Mouse (Mus musculus): ENCODE data around the gene Dcps. TPM values are rescaled to one million over a fixed set of nuclear protein-coding genes. Genes with fewer than 3 reads are reported as not detected.

Dcps gene
- polyA plus RNA-seq, 1 experiment from 2014 or later, result 26.1 TPM

GRCm38 (mm10) chr9:35166144-35166797 lies 9.6 kb downstream of the Dcps start:
- Histone ChIP-seq H3K4me3 (ENCODE audit: low read depth, low read length) (no peak overlapping the region), H3K27ac (ENCODE audit: low read depth, low read length) (no peak overlapping the region), H3K36me3 (ENCODE audit: control insufficient read depth, insufficient read depth) (peaks cover 8% of the 10 kb centered on the region), H3K9ac (ENCODE audit: low read depth, low read length) (no peak overlapping the region), H3K4me1 (replicated peaks; ENCODE audit: control insufficient read depth, insufficient read depth, low read length) (no peaks in the 10 kb centered on the region; the same call in 1 of the 2 replicates), H3K9me3 (ENCODE audit: control insufficient read depth) (no peaks in the 10 kb centered on the region), H3K27me3 (replicated peaks; ENCODE audit: control insufficient read depth, insufficient read depth, low read length) (no peaks in the 10 kb centered on the region), H3K4me2 (replicated peaks; ENCODE audit: low read depth) (no peak overlapping the region)
- 11% methylated on average over 3 of the region's 3 CpGs for WGBS
- peak; percentile 75 for TF ChIP-seq CTCF (IDR thresholded peaks at IDR 0.05; ENCODE audit: low read depth)
- ATAC-seq, result peak; percentile 42; the same call in 1 of the 2 replicates

- Histone ChIP-seq H3K4me2 (replicated peaks; ENCODE audit: low read depth) (no peak overlapping the region), H3K27me3 (replicated peaks; ENCODE audit: control insufficient read depth, insufficient read depth, low read length) (no peaks in the 10 kb centered on the region), H3K9ac (ENCODE audit: low read depth, low read length) (no peak overlapping the region), H3K4me1 (replicated peaks; ENCODE audit: control insufficient read depth, insufficient read depth, low read length) (no peaks in the 10 kb centered on the region; the same call in 1 of the 2 replicates), H3K36me3 (ENCODE audit: control insufficient read depth, insufficient read depth) (no peaks in the 10 kb centered on the region), H3K4me3 (ENCODE audit: low read depth, low read length) (no peak overlapping the region), H3K27ac (ENCODE audit: low read depth, low read length) (no peak overlapping the region), H3K9me3 (ENCODE audit: control insufficient read depth) (no peaks in the 10 kb centered on the region)
- no peak for TF ChIP-seq CTCF (IDR thresholded peaks at IDR 0.05; ENCODE audit: low read depth)
- ATAC-seq, result peak; percentile 72
- 24% methylated on average over 5 of the region's 5 CpGs for WGBS
These were observed 11.6 kb downstream of the Dcps start for GRCm38 (mm10) chr9:35164142-35164874.

GRCm38 (mm10) chr9:35163011-35163690 lies 12.7 kb downstream of the Dcps start:
- Histone ChIP-seq H3K27me3 (replicated peaks; ENCODE audit: control insufficient read depth, insufficient read depth, low read length) (no peaks in the 10 kb centered on the region), H3K9me3 (ENCODE audit: control insufficient read depth) (no peaks in the 10 kb centered on the region), H3K36me3 (ENCODE audit: control insufficient read depth, insufficient read depth) (no peaks in the 10 kb centered on the region), H3K27ac (ENCODE audit: low read depth, low read length) (no peak overlapping the region), H3K4me3 (ENCODE audit: low read depth, low read length) (no peak overlapping the region), H3K9ac (ENCODE audit: low read depth, low read length) (no peak overlapping the region), H3K4me1 (replicated peaks; ENCODE audit: control insufficient read depth, insufficient read depth, low read length) (no peaks in the 10 kb centered on the region; the same call in 1 of the 2 replicates), H3K4me2 (replicated peaks; ENCODE audit: low read depth) (no peak overlapping the region)
- no peak for TF ChIP-seq CTCF (IDR thresholded peaks at IDR 0.05; ENCODE audit: low read depth)
- WGBS, result 84% methylated on average over 11 of the region's 11 CpGs
- no peak for ATAC-seq

- no peak for ATAC-seq
- Histone ChIP-seq H3K4me3 (ENCODE audit: low read depth, low read length) (no peak overlapping the region), H3K9me3 (ENCODE audit: control insufficient read depth) (no peaks in the 10 kb centered on the region), H3K4me1 (replicated peaks; ENCODE audit: control insufficient read depth, insufficient read depth, low read length) (no peaks in the 10 kb centered on the region; the same call in 1 of the 2 replicates), H3K36me3 (ENCODE audit: control insufficient read depth, insufficient read depth) (no peaks in the 10 kb centered on the region), H3K9ac (ENCODE audit: low read depth, low read length) (no peak overlapping the region), H3K27ac (ENCODE audit: low read depth, low read length) (no peak overlapping the region), H3K27me3 (replicated peaks; ENCODE audit: control insufficient read depth, insufficient read depth, low read length) (no peaks in the 10 kb centered on the region), H3K4me2 (replicated peaks; ENCODE audit: low read depth) (no peak overlapping the region)
- WGBS, result 71% methylated on average over 7 of the region's 7 CpGs
- TF ChIP-seq CTCF (IDR thresholded peaks at IDR 0.05; ENCODE audit: low read depth), result no peak
These were observed 14.1 kb downstream of the Dcps start for GRCm38 (mm10) chr9:35161721-35162120.

GRCm38 (mm10) chr9:35160662-35161061 lies 15.2 kb downstream of the Dcps start:
- Histone ChIP-seq H3K9ac (ENCODE audit: low read depth, low read length) (no peak overlapping the region), H3K4me2 (replicated peaks; ENCODE audit: low read depth) (no peak overlapping the region), H3K27ac (ENCODE audit: low read depth, low read length) (no peak overlapping the region), H3K9me3 (ENCODE audit: control insufficient read depth) (no peaks in the 10 kb centered on the region), H3K36me3 (ENCODE audit: control insufficient read depth, insufficient read depth) (no peaks in the 10 kb centered on the region), H3K27me3 (replicated peaks; ENCODE audit: control insufficient read depth, insufficient read depth, low read length) (no peaks in the 10 kb centered on the region), H3K4me1 (replicated peaks; ENCODE audit: control insufficient read depth, insufficient read depth, low read length) (no peaks in the 10 kb centered on the region; the same call in 1 of the 2 replicates), H3K4me3 (ENCODE audit: low read depth, low read length) (no peak overlapping the region)
- no peak for ATAC-seq
- WGBS, result 64% methylated on average over 2 of the region's 2 CpGs
- no peak for TF ChIP-seq CTCF (IDR thresholded peaks at IDR 0.05; ENCODE audit: low read depth)

GRCm38 (mm10) chr9:35158477-35158876 lies 17.4 kb downstream of the Dcps start:
- Histone ChIP-seq H3K4me1 (replicated peaks; ENCODE audit: control insufficient read depth, insufficient read depth, low read length) (no peaks in the 10 kb centered on the region), H3K27ac (ENCODE audit: low read depth, low read length) (no peak overlapping the region), H3K36me3 (ENCODE audit: control insufficient read depth, insufficient read depth) (no peaks in the 10 kb centered on the region), H3K9ac (ENCODE audit: low read depth, low read length) (no peak overlapping the region), H3K9me3 (ENCODE audit: control insufficient read depth) (no peaks in the 10 kb centered on the region), H3K27me3 (replicated peaks; ENCODE audit: control insufficient read depth, insufficient read depth, low read length) (no peaks in the 10 kb centered on the region), H3K4me2 (replicated peaks; ENCODE audit: low read depth) (no peak overlapping the region), H3K4me3 (ENCODE audit: low read depth, low read length) (no peak overlapping the region)
- ATAC-seq, result no peak
- TF ChIP-seq CTCF (IDR thresholded peaks at IDR 0.05; ENCODE audit: low read depth), result no peak
- WGBS, result 87% methylated on average over 3 of the region's 3 CpGs

All from intestine, postnatal 0 days (tissue).